Mouse (Mus musculus) thymus, adult 2 months (tissue): Measurements from ENCODE around the gene Zfp775.

Source experiments
- CTCF ChIP-seq: fragments of 200-500 bp; IDR thresholded peaks from 2 replicates; pipeline ENCODE4 v1.5.1; 2012; ENCODE audit warnings: mild to moderate bottlenecking, control low read depth, low read length, moderate library complexity, borderline replicate concordance; ENCODE audit not compliant: control insufficient read depth, poor library complexity, insufficient read depth; ENCODE audit errors: extremely low read depth
- POLR2A ChIP-seq: fragments of 200-500 bp; IDR thresholded peaks from 2 replicates; pipeline ENCODE4 v1.6.1; 2012; ENCODE audit warnings: mild to moderate bottlenecking, low read length, control low read depth, moderate library complexity; ENCODE audit not compliant: control insufficient read depth, poor library complexity, insufficient read depth; ENCODE audit errors: extremely low read depth

GRCm38 (mm10) chr6:48630831-48631230 lies 29.0 kb downstream of the Zfp775 start:
- TF ChIP-seq CTCF (no peak), POLR2A (no peak)
